Mouse (Mus musculus) megakaryocyte-erythroid progenitor cell, adult 5-6 weeks (primary cell): ENCODE results near the gene Abca5. TPM values are rescaled to one million over a fixed set of nuclear protein-coding genes. Genes with fewer than 3 reads are reported as not detected.

Experiments
- ATAC-seq: replicated peaks from 2 replicates; pipeline ENCODE4 v1.8.0; 2016; ENCODE audit warnings: mild to moderate bottlenecking, inconsistent platforms; ENCODE audit not compliant: severe bottlenecking, poor library complexity, low FRiP score, low TSS enrichment
- total RNA-seq, 2 experiments: library from RNA; stranded (forward) in 1 of 2; stranded (reverse) in 1 of 2; fragments of 200-1000, 215-1000 nt in 1 of 2; fragments of >200 nt in 1 of 2; fragmentation: Nextera tagmentation in 1 of 2; gene quantifications; 2 replicates each; pipeline ENCODE4 v1.2.3; 2014 to 2017

The Abca5 gene
- total RNA-seq, 2 experiments from 2014 or later: 0.47 TPM; not detected in 1

- no peak for ATAC-seq
Observed at GRCm38 (mm10) chr11:110306475-110307168, 30.9 kb downstream of the Abca5 start.

GRCm38 (mm10) chr11:110303411-110303810 is 34.1 kb downstream of the Abca5 start:
- no peak for ATAC-seq

- ATAC-seq: no peak
Observed at GRCm38 (mm10) chr11:110297917-110298533, 39.5 kb downstream of the Abca5 start.

GRCm38 (mm10) chr11:110290586-110290985 is 46.9 kb downstream of the Abca5 start:
- ATAC-seq: peak; percentile 79

GRCm38 (mm10) chr11:110288423-110288822 is 49.1 kb downstream of the Abca5 start:
- no peak for ATAC-seq

- ATAC-seq: no peak
Observed at GRCm38 (mm10) chr11:110287694-110288093, 49.8 kb downstream of the Abca5 start.

GRCm38 (mm10) chr11:110286331-110286730 is 51.2 kb downstream of the Abca5 start:
- no peak for ATAC-seq

- peak; percentile 85 for ATAC-seq
Observed at GRCm38 (mm10) chr11:110284849-110285248, 52.7 kb downstream of the Abca5 start.

GRCm38 (mm10) chr11:110284185-110284787 is 53.2 kb downstream of the Abca5 start:
- peak; percentile 83 for ATAC-seq

- ATAC-seq: no peak
Observed at GRCm38 (mm10) chr11:110274794-110275193, 62.7 kb downstream of the Abca5 start.

GRCm38 (mm10) chr11:110271745-110272144 is 65.8 kb downstream of the Abca5 start:
- peak; percentile 81 for ATAC-seq

GRCm38 (mm10) chr11:110268244-110268844 is 69.2 kb downstream of the Abca5 start:
- ATAC-seq: peak; percentile 92

- ATAC-seq: no peak
Observed at GRCm38 (mm10) chr11:110267232-110267631, 70.3 kb downstream of the Abca5 start.

GRCm38 (mm10) chr11:110266757-110267156 is 70.8 kb downstream of the Abca5 start:
- no peak for ATAC-seq

- no peak for ATAC-seq
Observed at GRCm38 (mm10) chr11:110261867-110262266, 75.6 kb downstream of the Abca5 start.

- no peak for ATAC-seq
Observed at GRCm38 (mm10) chr11:110257911-110258310, 79.6 kb downstream of the Abca5 start.

- ATAC-seq: no peak
Observed at GRCm38 (mm10) chr11:110257061-110257460, 80.5 kb downstream of the Abca5 start.

- ATAC-seq: no peak
Observed at GRCm38 (mm10) chr11:110252256-110252655, 85.3 kb downstream of the Abca5 start.

- no peak for ATAC-seq
Observed at GRCm38 (mm10) chr11:110251534-110251933, 86.0 kb downstream of the Abca5 start, which contains the start of gene Abca6. Gene Abca6, minus strand, starts transcription at chr11:110251776.

- no peak for ATAC-seq
Observed at GRCm38 (mm10) chr11:110244730-110245129, 92.8 kb downstream of the Abca5 start.
